16 mouse cellular contexts compared by ENCODE assay signal in genomic region chr13:109209413-109209812, GRCm38 (mm10).
DNase-seq lines count a peak whose midpoint lies in the region; ATAC-seq and TF ChIP-seq lines count a peak whose summit lies in the region.
"Had no signal": no experiment of that assay in that cellular context is flagged by ENCODE, and none has a peak within 500 bp of the region (broad histone marks: within the 10 kb centered on the region; RNA-seq: fewer than 3 reads in every experiment).

No protein-coding gene starts in this region.

- no peaks in the 10 kb centered on the region for H3K36me3 ChIP-seq in lung, embryonic 14.5 days (ENCODE audit: insufficient read depth)
- H3K36me3 ChIP-seq: limb, embryonic 10.5 days; liver, embryonic 15.5 days; midbrain, embryonic 10.5 days had no signal

- peak; percentile 34 for DNase-seq in kidney, postnatal 10 days
- DNase-seq in kidney, adult 11 months = no peak
- DNase-seq in ZHBTc4 (ENCODE audit: low read depth, low spot score) = peak; percentile 55
- peak; percentile 35 for DNase-seq in lung, embryonic 14.5 days
- peak; percentile 69 for DNase-seq in thymus, postnatal 14 days
- no peak for DNase-seq in MN1 (ENCODE audit: low spot score)
- no peak for DNase-seq in left cerebral cortex, adult 8-10 months (ENCODE audit: low spot score in 2 of 2)
- DNase-seq: adrenal gland, postnatal 25 days; kidney, adult 8-10 months; spleen, adult 18-20 months had no signal

- no peak for TF ChIP-seq CTCF in lung, embryonic 14.5 days (IDR thresholded peaks at IDR 0.05; ENCODE audit: low read depth)

- H3K27me3 ChIP-seq in lung, embryonic 14.5 days (ENCODE audit: insufficient read depth, low read length) = no peaks in the 10 kb centered on the region

- H3K27ac ChIP-seq in lung, embryonic 14.5 days (ENCODE audit: low read depth) = no peak overlapping the region
- H3K27ac ChIP-seq: hindbrain, embryonic 14.5 days; limb, embryonic 10.5 days; liver, embryonic 15.5 days; midbrain, embryonic 10.5 days had no signal

- no peaks in the 10 kb centered on the region for H3K9me3 ChIP-seq in lung, embryonic 14.5 days (ENCODE audit: low read depth, low read length)
- H3K9me3 ChIP-seq: limb, embryonic 10.5 days; liver, embryonic 15.5 days; midbrain, embryonic 10.5 days had no signal

- 59% methylated on average over 6 of the region's 6 CpGs for WGBS in lung, embryonic 14.5 days

- no peak overlapping the region for H3K4me3 ChIP-seq in lung, embryonic 14.5 days (ENCODE audit: low read depth, low read length)
- H3K4me3 ChIP-seq: limb, embryonic 10.5 days; liver, embryonic 15.5 days; midbrain, embryonic 10.5 days had no signal

- no peak overlapping the region for H3K9ac ChIP-seq in lung, embryonic 14.5 days
- H3K9ac ChIP-seq: hindbrain, embryonic 14.5 days; liver, embryonic 15.5 days had no signal

- H3K4me2 ChIP-seq in lung, embryonic 14.5 days = no peak overlapping the region
- H3K4me2 ChIP-seq: hindbrain, embryonic 14.5 days; liver, embryonic 15.5 days had no signal

- no peaks in the 10 kb centered on the region for H3K4me1 ChIP-seq in lung, embryonic 14.5 days (ENCODE audit: insufficient read depth)

- ATAC-seq in lung, embryonic 14.5 days (ENCODE audit: insufficient read depth) = no peak
- no peak for ATAC-seq in erythroid progenitor cell, adult 5-6 weeks (replicated peaks; ENCODE audit: low FRiP score, poor library complexity, severe bottlenecking)
- ATAC-seq: forebrain, embryonic 16.5 days had no signal

Comparison
In these comparisons a context has a peak if more than half of its experiments do, and no peak if none do; other contexts are left out.
1. DNase-seq: peak in kidney, postnatal 10 days (single experiment), ZHBTc4 (single experiment), lung, embryonic 14.5 days (single experiment) and thymus, postnatal 14 days (single experiment); none in kidney, adult 11 months (single experiment), MN1 (single experiment) and left cerebral cortex, adult 8-10 months (0 of 2).